Mouse (Mus musculus): ENCODE results near the gene Obox1. TPM values are rescaled to one million over a fixed set of nuclear protein-coding genes. Genes with fewer than 3 reads are reported as not detected.
"Not testable (repeated sequence)": the region's sequence is repeated elsewhere in the genome, so short reads cannot be mapped to it uniquely, and the experiment has no call there.

The Obox1 gene
- not detected in 2 replicates for polyA plus RNA-seq (2016; fragmentation: Nextera tagmentation; extraction: Ambion mirVana)

DNA sequence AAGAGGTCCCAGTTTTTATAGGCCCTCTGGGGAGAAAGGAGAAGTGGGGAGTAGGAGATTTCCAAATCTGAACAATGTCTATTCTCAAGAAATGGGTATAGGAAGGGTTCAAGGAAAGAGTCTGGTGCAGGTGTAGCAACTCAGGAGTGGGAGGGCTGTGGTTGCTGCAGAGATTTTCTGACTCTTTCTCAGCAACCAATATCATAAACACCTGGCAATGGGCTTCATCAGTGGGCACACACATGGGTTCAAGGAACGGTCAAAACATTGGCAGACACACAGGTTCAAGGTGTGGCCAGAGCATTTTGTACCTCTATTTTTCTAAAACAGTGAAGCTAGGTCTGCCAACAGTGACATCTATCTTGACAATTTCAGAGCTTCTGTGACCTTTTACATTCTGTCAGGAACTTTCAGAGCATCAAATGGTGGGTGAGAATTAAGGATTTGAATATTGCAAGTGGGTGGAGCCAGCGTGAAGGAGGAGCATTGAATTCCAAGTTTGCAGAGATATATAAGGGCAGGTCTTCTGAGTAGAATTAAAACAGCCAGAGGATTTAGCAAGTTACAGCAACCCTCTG lies at the start of gene Obox1, which contains the start of gene Obox2:
Obox1 (plus strand) TSS at position 528 of the 578 bp plus-strand sequence.
Obox2 (plus strand) TSS at position 301 of the 578 bp plus-strand sequence.
- no CpG with 5 or more reads among the region's 2 CpGs for WGBS
- ATAC-seq (ENCODE audit: insufficient number of reproducible peaks, low FRiP score); H3K4me2 ChIP-seq; H3K36me3 ChIP-seq; H3K9me3 ChIP-seq (replicated peaks); H3K27me3 ChIP-seq (replicated peaks); H3K4me1 ChIP-seq (replicated peaks); H3K27ac ChIP-seq (ENCODE audit: poor library complexity, severe bottlenecking); H3K9ac ChIP-seq; H3K4me3 ChIP-seq: not testable (repeated sequence)

DNA sequence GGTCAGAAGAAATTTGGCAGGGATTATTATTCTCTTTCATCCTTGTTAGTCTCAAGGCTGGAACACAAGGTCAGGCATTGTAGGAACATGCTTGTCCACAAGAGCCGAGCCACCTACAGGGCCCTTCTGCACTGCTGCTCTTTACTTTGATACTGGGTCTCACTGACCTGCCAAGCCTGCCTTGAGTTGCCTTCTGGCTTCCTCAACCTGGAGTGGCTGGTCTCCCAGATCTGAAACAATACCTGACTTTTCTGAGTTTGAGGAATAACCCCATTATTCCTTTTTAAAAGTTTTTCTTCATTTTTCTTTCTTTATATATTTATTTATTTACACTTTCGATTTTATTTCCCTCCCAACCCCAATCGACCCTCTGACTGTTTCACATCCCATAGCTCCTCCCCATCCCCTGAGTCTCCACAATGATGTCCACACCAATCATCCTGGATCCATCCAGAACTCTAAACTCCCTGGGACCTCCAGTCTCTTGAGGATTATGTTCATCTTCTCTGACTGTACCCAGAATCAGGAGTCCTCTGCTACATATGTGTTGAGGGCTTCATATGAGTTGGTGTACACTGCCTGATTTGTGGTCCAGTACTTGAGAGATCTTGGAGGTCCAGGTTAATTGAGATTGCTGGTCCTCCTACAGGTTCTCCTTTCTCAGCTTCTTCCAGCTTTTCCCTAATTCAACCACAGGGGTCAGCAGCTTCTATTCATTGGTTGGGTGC lies 10.6 kb downstream of the Obox1 start:
- not testable (repeated sequence) for ATAC-seq (ENCODE audit: insufficient number of reproducible peaks, low FRiP score)
- 58% methylated on average over 3 of the region's 3 CpGs for WGBS

DNA sequence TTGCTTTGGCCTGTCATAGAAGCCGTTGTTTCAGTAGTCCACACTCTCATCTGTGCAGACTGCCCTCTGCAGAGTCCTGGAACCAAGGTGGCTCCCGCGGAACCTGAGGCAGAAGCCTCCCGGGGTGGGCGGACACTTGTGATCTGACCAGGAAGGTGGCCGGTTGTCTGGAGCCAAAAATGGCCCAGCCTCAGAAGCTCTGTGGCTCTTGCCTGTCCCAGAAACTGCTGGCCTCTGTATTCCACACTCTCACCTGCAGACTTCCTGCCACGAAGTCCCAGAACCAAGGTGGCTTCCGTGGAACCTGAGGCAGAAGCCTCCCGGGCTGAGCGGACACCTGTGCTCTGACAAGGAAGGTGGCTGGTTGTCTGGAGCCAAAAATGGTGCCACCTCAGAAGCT lies 18.1 kb downstream of the Obox1 start:
- not testable (repeated sequence) for H3K4me2 ChIP-seq; H3K36me3 ChIP-seq; H3K9ac ChIP-seq; H3K27ac ChIP-seq (ENCODE audit: poor library complexity, severe bottlenecking); H3K4me1 ChIP-seq (replicated peaks); H3K27me3 ChIP-seq (replicated peaks); H3K4me3 ChIP-seq; ATAC-seq (ENCODE audit: insufficient number of reproducible peaks, low FRiP score)
- peaks cover 14% of the 10 kb centered on the region for H3K9me3 ChIP-seq (replicated peaks)
- WGBS: 82% methylated on average over 10 of the region's 10 CpGs

More for the DNA sequence above, 10.6 kb downstream of the Obox1 start:
- not testable (repeated sequence) for H3K4me2 ChIP-seq; H3K9ac ChIP-seq; H3K4me3 ChIP-seq; H3K4me1 ChIP-seq (replicated peaks); H3K27me3 ChIP-seq (replicated peaks); H3K36me3 ChIP-seq; H3K27ac ChIP-seq (ENCODE audit: poor library complexity, severe bottlenecking)
- H3K9me3 ChIP-seq (replicated peaks): peaks cover 19% of the 10 kb centered on the region

DNA sequence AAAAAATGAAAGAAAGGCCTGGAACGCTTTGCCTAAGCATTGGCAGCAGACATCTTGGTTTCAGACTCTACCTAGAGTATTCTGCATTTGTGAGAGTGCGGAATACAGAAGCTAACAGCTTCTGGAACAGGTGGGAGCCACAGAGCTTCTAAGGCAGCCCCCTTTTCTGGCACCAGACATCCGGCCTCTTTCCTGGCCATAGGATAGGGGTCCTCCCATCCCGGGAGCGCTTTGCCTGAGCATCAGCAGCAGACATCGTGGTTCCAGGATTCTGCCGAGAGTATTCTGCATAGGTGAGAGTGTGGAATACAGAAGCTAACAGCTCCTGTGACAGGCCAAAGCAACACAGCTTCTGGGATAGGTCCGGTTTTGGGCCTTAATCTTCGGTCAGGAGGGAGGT lies 29.3 kb downstream of the Obox1 start:
- H3K27me3 ChIP-seq (replicated peaks); H3K36me3 ChIP-seq; H3K27ac ChIP-seq (ENCODE audit: poor library complexity, severe bottlenecking); ATAC-seq (ENCODE audit: insufficient number of reproducible peaks, low FRiP score); H3K4me1 ChIP-seq (replicated peaks); H3K9ac ChIP-seq; H3K4me3 ChIP-seq; H3K4me2 ChIP-seq: not testable (repeated sequence)
- WGBS: 73% methylated on average over 9 of the region's 9 CpGs
- peaks cover 13% of the 10 kb centered on the region for H3K9me3 ChIP-seq (replicated peaks)

DNA sequence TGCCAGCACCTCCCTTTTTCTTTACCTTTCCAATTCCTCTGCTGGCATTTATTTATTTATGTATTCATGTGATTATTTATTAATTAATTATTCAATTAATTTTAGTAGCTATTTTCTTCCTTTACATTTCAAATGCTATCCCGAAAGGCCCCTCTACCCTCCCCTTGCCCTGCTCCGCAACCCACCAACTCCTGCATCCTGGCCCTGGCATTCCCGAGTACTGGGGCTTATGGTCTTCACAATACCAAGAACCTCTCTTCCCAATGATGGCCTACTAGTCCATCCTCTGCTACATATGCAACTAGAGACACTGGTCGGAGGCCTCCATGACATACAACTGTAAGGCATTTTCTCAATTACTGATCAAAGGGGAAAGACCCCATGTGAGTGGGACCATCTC lies 36.8 kb downstream of the Obox1 start:
- WGBS: 79% methylated on average over 4 of the region's 4 CpGs
- not testable (repeated sequence) for H3K4me2 ChIP-seq; H3K9ac ChIP-seq; H3K9me3 ChIP-seq (replicated peaks); H3K36me3 ChIP-seq; H3K4me3 ChIP-seq; H3K27ac ChIP-seq (ENCODE audit: poor library complexity, severe bottlenecking); ATAC-seq (ENCODE audit: insufficient number of reproducible peaks, low FRiP score); H3K4me1 ChIP-seq (replicated peaks); H3K27me3 ChIP-seq (replicated peaks)

DNA sequence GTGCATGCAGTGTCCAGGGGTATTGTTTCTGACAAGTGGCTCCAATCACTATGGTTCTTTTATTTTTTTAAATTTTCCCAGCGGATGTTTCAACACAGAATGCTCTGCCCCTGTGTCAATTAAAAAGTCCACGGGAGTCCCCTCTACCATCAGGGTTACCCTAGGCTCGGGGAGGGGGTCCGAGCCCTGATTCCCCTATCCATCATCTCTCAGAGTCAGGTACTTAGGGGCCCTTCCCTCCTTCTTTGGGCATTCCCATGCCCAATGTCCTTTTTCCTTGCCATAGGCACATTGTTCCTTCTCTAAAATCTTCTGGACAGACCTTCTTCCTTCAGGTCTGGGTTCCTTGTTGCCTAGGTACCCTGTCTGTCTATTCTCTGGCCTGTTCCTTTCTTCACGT lies 120.7 kb downstream of the Obox1 start:
- WGBS: 67% methylated on average over 5 of the region's 5 CpGs
- H3K9ac ChIP-seq; ATAC-seq (ENCODE audit: insufficient number of reproducible peaks, low FRiP score); H3K4me2 ChIP-seq; H3K27ac ChIP-seq (ENCODE audit: poor library complexity, severe bottlenecking); H3K9me3 ChIP-seq (replicated peaks); H3K4me1 ChIP-seq (replicated peaks); H3K36me3 ChIP-seq; H3K4me3 ChIP-seq; H3K27me3 ChIP-seq (replicated peaks): not testable (repeated sequence)

Other genes starting within 250 kb of the Obox1 start
- gene Obox2, start 227 bp upstream of the Obox1 start, polyA plus RNA-seq (2016; fragmentation: Nextera tagmentation; extraction: Ambion mirVana): not detected in 2 replicates